Mouse (Mus musculus) MEL (cell line): ENCODE results near the gene Ccnd1. TPM values are rescaled to one million over a fixed set of nuclear protein-coding genes. Genes with fewer than 3 reads are reported as not detected.

ENCODE experiments used
- DNase-seq: peaks from one replicate; pipeline ENCODE4 v3.0.0; 2011; ENCODE audit warnings: low read depth, low spot score
- H3K27ac ChIP-seq: 2 replicates; pipeline ENCODE4 v1.5.1; 2012; ENCODE audit warnings: low read depth, mild to moderate bottlenecking, control low read depth, low read length, moderate library complexity; ENCODE audit not compliant: control insufficient read depth
- H3K27me3 ChIP-seq, 2 experiments: fragments of 150-350 bp in 1 of 2; sonication (generic) in 1 of 2; 2 replicates each; pipeline ENCODE4 v1.6.1; 2012; ENCODE audit warnings: low read length in 2 of 2, mild to moderate bottlenecking in 2 of 2, improper control_type of control experiment in 1 of 2, moderate library complexity in 1 of 2; ENCODE audit not compliant: insufficient read depth in 2 of 2, control insufficient read depth in 1 of 2
- H3K36me3 ChIP-seq, 2 experiments: 2 replicates each; pipeline ENCODE4 v1.6.1; 2012 to 2014; ENCODE audit warnings: low read length in 2 of 2, improper control_type of control experiment in 1 of 2, inconsistent platforms in 1 of 2, mild to moderate bottlenecking in 1 of 2; ENCODE audit not compliant: insufficient read depth in 2 of 2, control insufficient read depth in 1 of 2
- H3K4me1 ChIP-seq, 2 experiments: fragments of 150-350 bp in 1 of 2; sonication (generic) in 1 of 2; 2 replicates each; pipeline ENCODE4 v1.6.1; 2012; ENCODE audit warnings: low read length in 2 of 2, improper control_type of control experiment in 1 of 2, mild to moderate bottlenecking in 1 of 2; ENCODE audit not compliant: insufficient read depth in 2 of 2, control insufficient read depth in 1 of 2
- H3K4me3 ChIP-seq, 2 experiments: fragments of 150-350 bp in 1 of 2; sonication (generic) in 1 of 2; 2 replicates each; pipeline ENCODE4 v1.5.1; 2012; ENCODE audit warnings: low read depth in 2 of 2, low read length in 2 of 2, mild to moderate bottlenecking in 2 of 2, moderate library complexity in 2 of 2, control low read depth in 1 of 2, improper control_type of control experiment in 1 of 2; ENCODE audit not compliant: control insufficient read depth in 1 of 2, insufficient read depth in 1 of 2
- H3K79me2 ChIP-seq: 2 replicates; pipeline ENCODE4 v1.6.1; 2012; ENCODE audit warnings: mild to moderate bottlenecking, low read length, moderate library complexity; ENCODE audit not compliant: control insufficient read depth, poor library complexity, insufficient read depth
- H3K9ac ChIP-seq: 2 replicates; pipeline ENCODE4 v1.6.1; 2012; ENCODE audit warnings: low read depth, mild to moderate bottlenecking, control low read depth, low read length, moderate library complexity; ENCODE audit not compliant: control insufficient read depth, poor library complexity, severe bottlenecking
- H3K9me3 ChIP-seq: fragments of 150-350 bp; sonication (generic); replicated peaks from 2 replicates; pipeline ENCODE4 v1.6.1; 2012; ENCODE audit warnings: mild to moderate bottlenecking, low read length, improper control_type of control experiment, moderate library complexity; ENCODE audit not compliant: insufficient read depth
- BHLHE40 ChIP-seq: IDR thresholded peaks from 2 replicates; pipeline ENCODE4 v1.6.1; 2012; ENCODE audit warnings: low read depth, mild to moderate bottlenecking, inconsistent platforms, low read length, improper control_type of control experiment, borderline replicate concordance
- CHD1 ChIP-seq: IDR thresholded peaks from 2 replicates; pipeline ENCODE4 v1.6.1; 2012; ENCODE audit warnings: low read depth, mild to moderate bottlenecking, inconsistent platforms, low read length, improper control_type of control experiment
- CTCF ChIP-seq, 3 experiments: IDR thresholded peaks in 2 of 3; conservative IDR thresholded peaks in 1 of 3; 2 replicates each; pipeline ENCODE4 v1.5.1; 2011 to 2012; ENCODE audit warnings: low read length in 3 of 3, low read depth in 2 of 3, mild to moderate bottlenecking in 2 of 3, improper control_type of control experiment in 1 of 3, inconsistent platforms in 1 of 3, mixed read lengths in 1 of 3, moderate library complexity in 1 of 3; ENCODE audit not compliant: control insufficient read depth in 1 of 3, insufficient read depth in 1 of 3, poor library complexity in 1 of 3, severe bottlenecking in 1 of 3
- E2F4 ChIP-seq: IDR thresholded peaks from 2 replicates; pipeline ENCODE4 v1.6.1; 2011; ENCODE audit warnings: low read depth, low read length, improper control_type of control experiment, borderline replicate concordance
- ETS1 ChIP-seq: IDR thresholded peaks from 2 replicates; pipeline ENCODE4 v1.6.1; 2012; ENCODE audit warnings: low read depth, mild to moderate bottlenecking, inconsistent platforms, low read length, improper control_type of control experiment, moderate library complexity
- GABPA ChIP-seq: IDR thresholded peaks from 2 replicates; pipeline ENCODE4 v1.6.1; 2012; ENCODE audit warnings: low read depth, mild to moderate bottlenecking, inconsistent platforms, low read length, improper control_type of control experiment, moderate library complexity
- GATA1 ChIP-seq: IDR thresholded peaks from 2 replicates; pipeline ENCODE4 v1.6.1; 2011; ENCODE audit warnings: low read depth, low read length, improper control_type of control experiment
- HCFC1 ChIP-seq: IDR thresholded peaks from 2 replicates; pipeline ENCODE4 v1.6.1; 2012; ENCODE audit warnings: low read depth, mild to moderate bottlenecking, inconsistent platforms, low read length, improper control_type of control experiment, moderate library complexity
- KAT2A ChIP-seq: conservative IDR thresholded peaks from 2 replicates; pipeline ENCODE4 v1.6.1; 2012; ENCODE audit warnings: low read depth, low read length, improper control_type of control experiment, inconsistent platforms
- MAX ChIP-seq: IDR thresholded peaks from 2 replicates; pipeline ENCODE4 v1.6.1; 2011; ENCODE audit warnings: low read length, improper control_type of control experiment
- MAZ ChIP-seq: IDR thresholded peaks from 2 replicates; pipeline ENCODE4 v1.6.1; 2012; ENCODE audit warnings: low read depth, mild to moderate bottlenecking, inconsistent platforms, low read length, improper control_type of control experiment
- MYB ChIP-seq: IDR thresholded peaks from 2 replicates; pipeline ENCODE4 v1.6.1; 2011; ENCODE audit warnings: mild to moderate bottlenecking, low read depth, low read length, improper control_type of control experiment
- MYC ChIP-seq: IDR thresholded peaks from 2 replicates; pipeline ENCODE4 v1.6.1; 2011; ENCODE audit warnings: low read depth, mild to moderate bottlenecking, low read length, improper control_type of control experiment, moderate library complexity
- NELFE ChIP-seq: IDR thresholded peaks from 2 replicates; pipeline ENCODE4 v1.6.1; 2011; ENCODE audit warnings: low read depth, low read length, improper control_type of control experiment
- RCOR1 ChIP-seq: IDR thresholded peaks from 2 replicates; pipeline ENCODE4 v1.6.1; 2012; ENCODE audit warnings: low read depth, mild to moderate bottlenecking, inconsistent platforms, low read length, improper control_type of control experiment
- SMC3 ChIP-seq: IDR thresholded peaks from 2 replicates; pipeline ENCODE4 v1.6.1; 2011; ENCODE audit warnings: low read depth, low read length, improper control_type of control experiment
- TAL1 ChIP-seq: IDR thresholded peaks from 2 replicates; pipeline ENCODE4 v1.6.1; 2012; ENCODE audit warnings: mild to moderate bottlenecking, inconsistent platforms, low read length, moderate library complexity, mixed read lengths
- TBP ChIP-seq: IDR thresholded peaks from 2 replicates; pipeline ENCODE4 v1.8.0; 2011; ENCODE audit warnings: low read depth, low read length, improper control_type of control experiment
- USF1 ChIP-seq: IDR thresholded peaks from 2 replicates; pipeline ENCODE4 v1.6.1; 2014; ENCODE audit warnings: low read depth, mild to moderate bottlenecking, inconsistent platforms, low read length, improper control_type of control experiment, moderate library complexity
- polyA plus RNA-seq, 2 experiments: library from polyadenylated mRNA; stranded (reverse) in 1 of 2; unstranded in 1 of 2; fragments of >175 nt in 1 of 2; fragments of >200 nt in 1 of 2; gene quantifications; 2 replicates each; pipeline versions ENCODE4 v1.2.1 to v1.2.4; 2012; ENCODE audit warnings: low replicate concordance in 2 of 2, low read depth in 1 of 2; ENCODE audit not compliant: insufficient read length in 2 of 2, insufficient read depth in 1 of 2, missing spikeins in 1 of 2
- total RNA-seq: library from RNA; depleted of rRNA; stranded (reverse); fragments of 300-350 nt; gene quantifications from 2 replicates; pipeline ENCODE4 v1.2.3, GENCODE M21; 2012

The Ccnd1 gene
- total and polyA plus RNA-seq, 3 experiments: 0.08 to 0.38 TPM; not detected in 1

DNA sequence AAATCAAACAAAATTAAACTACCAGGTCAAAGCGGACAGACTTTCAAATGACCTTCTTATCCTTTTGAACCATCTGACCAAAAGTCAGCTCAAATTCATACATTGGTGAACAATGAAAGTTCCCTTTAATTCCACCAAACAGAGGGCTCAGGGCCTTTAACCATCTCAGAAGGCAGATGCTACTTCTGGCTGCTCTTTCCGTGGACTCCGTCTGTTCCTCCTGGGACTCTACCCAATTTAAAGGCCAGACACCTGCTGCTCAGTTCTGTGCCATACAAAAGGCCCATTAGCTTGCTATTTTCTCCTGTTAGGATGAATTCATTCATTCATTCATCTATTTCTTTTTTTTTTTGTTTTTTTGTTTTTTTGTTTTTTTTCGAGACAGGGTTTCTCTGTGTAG lies 26.8 kb downstream of the Ccnd1 start:
- Histone ChIP-seq H3K79me2 (peaks cover 5% of the 10 kb centered on the region), H3K27me3 (no peaks in the 10 kb centered on the region), H3K9me3 (no peaks in the 10 kb centered on the region), H3K27ac (no peak overlapping the region), H3K4me1 (peaks cover 0 to 7% of the 10 kb centered on the region in 2 experiments; a peak in 3 of 4 replicates), H3K4me3 (no peak overlapping the region), H3K36me3 (peaks cover 0 to 2% of the 10 kb centered on the region in 2 experiments; a peak in 1 of 4 replicates), H3K9ac (no peak overlapping the region)
- DNase-seq: no peak
- no peak for TF ChIP-seq CHD1
- no peak for TF ChIP-seq SMC3
- no peak for TF ChIP-seq NELFE
- no peak for TF ChIP-seq GATA1
- TF ChIP-seq BHLHE40: no peak
- TF ChIP-seq RCOR1: no peak
- TF ChIP-seq MAX: no peak
- no peak for TF ChIP-seq ETS1
- TF ChIP-seq MYB: no peak
- no peak for TF ChIP-seq MAZ
- TF ChIP-seq CTCF (IDR thresholded peaks at IDR 0.05 in 2 of 3, conservative IDR thresholded peaks at IDR 0.05 in 1 of 3; ENCODE audit: control insufficient read depth in 1 of 3, insufficient read depth in 1 of 3, low read depth in 2 of 3, low read length in 3 of 3, poor library complexity in 1 of 3, severe bottlenecking in 1 of 3): no peak
- TF ChIP-seq MYC: no peak
- no peak for TF ChIP-seq TBP

DNA sequence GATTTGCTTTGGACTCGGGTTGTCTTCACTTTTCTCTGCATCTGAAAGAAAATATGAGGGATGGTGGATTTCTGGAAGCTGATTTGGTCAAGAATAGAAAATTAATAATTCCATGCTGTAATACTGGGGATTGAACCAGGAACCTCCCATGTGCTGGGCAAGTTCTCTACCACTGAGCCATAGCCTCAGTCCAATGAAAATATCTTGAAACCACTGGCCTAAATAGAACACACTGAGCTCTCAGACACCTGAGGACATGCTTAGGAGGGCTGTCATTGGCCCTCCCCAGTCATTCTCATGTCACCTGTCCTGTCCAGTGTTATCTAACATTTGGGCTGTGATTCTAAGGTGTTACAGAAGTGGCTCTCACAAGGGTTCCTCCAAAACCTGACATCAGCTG lies 28.6 kb downstream of the Ccnd1 start:
- Histone ChIP-seq H3K27me3 (no peaks in the 10 kb centered on the region), H3K36me3 (peaks cover 0 to 2% of the 10 kb centered on the region in 2 experiments; a peak in 1 of 4 replicates)
- TF ChIP-seq NELFE: no peak
- TF ChIP-seq TBP: peak; percentile 98
- TF ChIP-seq KAT2A: no peak
- no peak for TF ChIP-seq E2F4

DNA sequence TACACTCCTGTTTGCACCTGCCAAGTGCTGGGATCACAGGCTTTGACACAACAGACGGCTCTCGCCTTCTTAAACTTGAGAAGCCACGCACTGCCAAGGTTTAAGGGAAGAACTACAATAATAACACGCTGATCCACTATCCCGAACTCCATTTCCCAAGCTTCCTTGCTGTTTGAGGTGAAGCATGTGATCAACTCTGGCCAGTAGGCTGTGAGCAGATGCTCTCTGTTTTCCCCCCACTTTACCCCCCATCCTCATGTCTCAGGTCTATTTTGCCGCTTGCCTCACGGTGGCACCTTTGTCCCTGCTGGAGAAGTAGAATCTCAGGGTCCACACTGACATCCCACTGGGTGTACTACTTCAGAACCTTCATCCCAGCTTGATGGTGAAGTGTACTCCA lies 31.0 kb downstream of the Ccnd1 start:
- no peaks in the 10 kb centered on the region for H3K27me3 ChIP-seq
- H3K4me1 ChIP-seq: peaks cover 0 to 2% of the 10 kb centered on the region in 2 experiments; a peak in 1 of 4 replicates
- H3K9ac ChIP-seq: no peak overlapping the region
- no peak overlapping the region for H3K4me3 ChIP-seq
- TF ChIP-seq HCFC1 (peak; percentile 68), GABPA (no peak), USF1 (peak; percentile 58), TAL1 (no peak)
- H3K79me2 ChIP-seq: no peaks in the 10 kb centered on the region
- no peaks in the 10 kb centered on the region for H3K36me3 ChIP-seq
- H3K27ac ChIP-seq: no peak overlapping the region
- DNase-seq: no peak
- H3K9me3 ChIP-seq: no peaks in the 10 kb centered on the region

More for the DNA sequence above, 28.6 kb downstream of the Ccnd1 start:
- no peak overlapping the region for H3K27ac ChIP-seq
- DNase-seq: no peak
- no peak overlapping the region for H3K9ac ChIP-seq
- peaks cover 2 to 6% of the 10 kb centered on the region in 2 experiments; a peak in 3 of 4 replicates for H3K4me1 ChIP-seq
- peaks cover 5% of the 10 kb centered on the region for H3K79me2 ChIP-seq
- H3K4me3 ChIP-seq: no peak overlapping the region
- no peaks in the 10 kb centered on the region for H3K9me3 ChIP-seq
